ENCODE assay signal across 10 mouse cellular contexts in genomic region chrX:159043432-159043831, GRCm38 (mm10).
A peak's percentile ranks its signal among the peaks of the same experiment; 100 is the strongest.
DNase-seq lines count a peak whose midpoint lies in the region; ATAC-seq and TF ChIP-seq lines count a peak whose summit lies in the region.
"Had no signal": no experiment of that assay in that cellular context is flagged by ENCODE, and none has a peak within 500 bp of the region (broad histone marks: within the 10 kb centered on the region; RNA-seq: fewer than 3 reads in every experiment).

No protein-coding gene starts in this region.

- CTCF ChIA-PET in Patski (lab: Charles Lee), result interaction anchor here (1.4 kb wide), 1 partner anchor 273 kb away, joined by 3 read pairs; no protein-coding TSS in a partner anchor

- 15% methylated on average over 3 of the region's 3 CpGs for WGBS in kidney, embryonic 14.5 days
- 16% methylated on average over 3 of the region's 3 CpGs for WGBS in limb, embryonic 11.5 days

- H3K27me3 ChIP-seq in kidney, embryonic 14.5 days (ENCODE audit: control insufficient read depth, insufficient read depth, low read length), result no peaks in the 10 kb centered on the region
- peaks cover 28% of the 10 kb centered on the region for H3K27me3 ChIP-seq in Patski
- no peaks in the 10 kb centered on the region for H3K27me3 ChIP-seq in limb, embryonic 11.5 days (ENCODE audit: control insufficient read depth, insufficient read depth, low read length)

- in situ Hi-C loops in Patski (cut with MboI; ENCODE audit: low pct_unique_long_range_greater_than_20kb), result loop anchor here (10.0 kb wide), 2 partner anchors 221 to 281 kb away; no protein-coding TSS in a partner anchor

- POLR2A ChIA-PET in Patski (lab: Charles Lee), result no interaction called here

- TF ChIP-seq CTCF in Patski (IDR thresholded peaks at IDR 0.05), result peak; percentile 57

- H3K27ac ChIP-seq in kidney, embryonic 14.5 days (ENCODE audit: low read depth, low read length), result no peak overlapping the region
- H3K27ac ChIP-seq in limb, embryonic 11.5 days (replicated peaks; ENCODE audit: low read depth, low read length), result no peak overlapping the region

- no peak overlapping the region for H3K9ac ChIP-seq in kidney, embryonic 14.5 days (ENCODE audit: low read depth, low read length)
- no peak overlapping the region for H3K9ac ChIP-seq in limb, embryonic 11.5 days (ENCODE audit: low read length)

- no peaks in the 10 kb centered on the region for H3K4me1 ChIP-seq in kidney, embryonic 14.5 days (ENCODE audit: control insufficient read depth, insufficient read depth, low read length)
- no peaks in the 10 kb centered on the region for H3K4me1 ChIP-seq in limb, embryonic 11.5 days (ENCODE audit: control insufficient read depth, insufficient read depth, low read length)

- peak; percentile 73 for DNase-seq in kidney, adult 18-20 months
- DNase-seq in Patski (ENCODE audit: low read depth, low spot score), result no peak
- DNase-seq in heart, postnatal 4 days, result peak; percentile 83
- peak; percentile 58 for DNase-seq in limb, embryonic 11.5 days (ENCODE audit: low spot score)
- peak; percentile 59 for DNase-seq in retina, postnatal 1 day
- DNase-seq in urinary bladder, postnatal 25 days (ENCODE audit: low spot score), result peak; percentile 66

- H3K9me3 ChIP-seq in kidney, embryonic 14.5 days (ENCODE audit: control insufficient read depth, low read length), result no peaks in the 10 kb centered on the region
- no peaks in the 10 kb centered on the region for H3K9me3 ChIP-seq in limb, embryonic 11.5 days (ENCODE audit: control insufficient read depth, low read length)

- no peak overlapping the region for H3K4me3 ChIP-seq in kidney, embryonic 14.5 days (ENCODE audit: low read length)
- H3K4me3 ChIP-seq in limb, embryonic 11.5 days (ENCODE audit: low read depth, low read length), result no peak overlapping the region
- H3K4me3 ChIP-seq: erythroblast, embryonic 14.5 days; myocyte had no signal

- H3K36me3 ChIP-seq in kidney, embryonic 14.5 days (ENCODE audit: control insufficient read depth, insufficient read depth, low read length), result no peaks in the 10 kb centered on the region
- no peaks in the 10 kb centered on the region for H3K36me3 ChIP-seq in limb, embryonic 11.5 days (ENCODE audit: control insufficient read depth, insufficient read depth, low read length)

- no peak for ATAC-seq in kidney, embryonic 14.5 days (ENCODE audit: low FRiP score, low TSS enrichment)
- ATAC-seq in Patski, result no peak
- peak; percentile 99 for ATAC-seq in common myeloid progenitor, adult 5-6 weeks (replicated peaks; ENCODE audit: low read depth, poor library complexity, severe bottlenecking)
- ATAC-seq in limb, embryonic 11.5 days (ENCODE audit: insufficient number of reproducible peaks, low FRiP score, low TSS enrichment, low read depth), result no peak

- H3K4me2 ChIP-seq in kidney, embryonic 14.5 days (replicated peaks; ENCODE audit: low read depth, low read length), result no peak overlapping the region
- no peak overlapping the region for H3K4me2 ChIP-seq in limb, embryonic 11.5 days (ENCODE audit: low read depth, severe bottlenecking)
